Mouse (Mus musculus) liver, adult 2 months (tissue): ENCODE measurements around the gene Rpap2. TPM values are rescaled to one million over a fixed set of nuclear protein-coding genes. Genes with fewer than 3 reads are reported as not detected.

Experiments
- DNase-seq: peaks from one replicate; pipeline ENCODE4 v3.0.0-alpha.2; 2011; ENCODE audit warnings: low read depth, low spot score; ENCODE audit errors: extremely low read depth
- H3K27ac ChIP-seq: fragments of 200-500 bp; replicated peaks from 2 replicates; pipeline ENCODE4 v1.5.1; 2012; ENCODE audit warnings: low read depth, mild to moderate bottlenecking, control low read depth, inconsistent platforms, low read length; ENCODE audit not compliant: insufficient read depth
- H3K27me3 ChIP-seq: fragments of 200-500 bp; 2 replicates; pipeline ENCODE4 v1.6.1; 2012; ENCODE audit warnings: mild to moderate bottlenecking, moderate library complexity, low read length, inconsistent platforms; ENCODE audit not compliant: control insufficient read depth, insufficient read depth
- H3K36me3 ChIP-seq: fragments of 200-500 bp; 2 replicates; pipeline ENCODE4 v1.6.1; 2012; ENCODE audit warnings: low read length, inconsistent platforms; ENCODE audit not compliant: control insufficient read depth, insufficient read depth
- H3K4me1 ChIP-seq: fragments of 200-500 bp; 2 replicates; pipeline ENCODE4 v1.6.1; 2011; ENCODE audit warnings: low read length; ENCODE audit not compliant: control insufficient read depth, insufficient read depth
- H3K4me3 ChIP-seq: fragments of 200-500 bp; 2 replicates; pipeline ENCODE4 v1.5.1; 2011; ENCODE audit warnings: low read depth, mild to moderate bottlenecking, control low read depth, low read length, moderate library complexity; ENCODE audit not compliant: insufficient read depth
- H3K79me2 ChIP-seq: fragments of 200-500 bp; 2 replicates; pipeline ENCODE4 v1.6.1; 2012; ENCODE audit warnings: inconsistent platforms, mild to moderate bottlenecking, low read length, moderate library complexity; ENCODE audit not compliant: control insufficient read depth, insufficient read depth
- H3K9ac ChIP-seq: fragments of 200-500 bp; 2 replicates; pipeline ENCODE4 v1.6.1; 2012; ENCODE audit warnings: low read depth, mild to moderate bottlenecking, control low read depth, inconsistent platforms, low read length
- CTCF ChIP-seq: fragments of 200-500 bp; IDR thresholded peaks from 2 replicates; pipeline ENCODE4 v1.5.1; 2011; ENCODE audit warnings: low read depth, low read length, control low read depth
- POLR2A ChIP-seq: fragments of 200-500 bp; IDR thresholded peaks from 2 replicates; pipeline ENCODE4 v1.6.1; 2011; ENCODE audit warnings: low read length, control low read depth; ENCODE audit not compliant: insufficient read depth; ENCODE audit errors: extremely low read depth
- WGBS: fragments of 180-500 bp; shearing (Covaris S2); methylation state at CpG from one replicate; pipeline ENCODE4 v1.1.7; 2018; 5-methylcytosine and 5-hydroxymethylcytosine counted together
- polyA plus RNA-seq: library from polyadenylated mRNA; depleted of rRNA; stranded (reverse); fragments of >200 nt; gene quantifications from 2 replicates; pipeline ENCODE4 v1.2.3, GENCODE M21; 2012
- total RNA-seq: library from RNA; depleted of rRNA; stranded (reverse); fragments of >200 nt; gene quantifications from 2 replicates; pipeline ENCODE4 v1.2.3, GENCODE M21; 2014

The Rpap2 gene
- total and polyA plus RNA-seq, 2 experiments, result 2.6 to 11.6 TPM

- H3K27me3 ChIP-seq, result peaks cover 3% of the 10 kb centered on the region; the same call in 1 of the 2 replicates
- H3K27ac ChIP-seq, result no peak overlapping the region
- 9% methylated on average over 46 of the region's 46 CpGs for WGBS
- H3K4me1 ChIP-seq, result peaks cover 3% of the 10 kb centered on the region; the same call in 1 of the 2 replicates
- H3K9ac ChIP-seq, result no peak overlapping the region
- H3K4me3 ChIP-seq, result peak overlapping the region; percentile 44
- TF ChIP-seq CTCF (no peak), POLR2A (no peak)
- H3K36me3 ChIP-seq, result no peaks in the 10 kb centered on the region
- H3K79me2 ChIP-seq, result no peaks in the 10 kb centered on the region
- DNase-seq, result peak; percentile 93
Observed at GRCm38 (mm10) chr5:107687592-107688498, 90.7 kb downstream of the Rpap2 start.

- peaks cover 3% of the 10 kb centered on the region; the same call in 1 of the 2 replicates for H3K4me1 ChIP-seq
- no peaks in the 10 kb centered on the region for H3K36me3 ChIP-seq
- H3K9ac ChIP-seq, result no peak overlapping the region
- H3K79me2 ChIP-seq, result no peaks in the 10 kb centered on the region
- H3K27me3 ChIP-seq, result peaks cover 6% of the 10 kb centered on the region; the same call in 1 of the 2 replicates
- 14% methylated on average over 9 of the region's 9 CpGs for WGBS
- H3K27ac ChIP-seq, result no peak overlapping the region
- no peak for TF ChIP-seq POLR2A
- no peak for TF ChIP-seq CTCF
- no peak overlapping the region for H3K4me3 ChIP-seq
- DNase-seq, result no peak
Observed at GRCm38 (mm10) chr5:107688499-107688866, 91.3 kb downstream of the Rpap2 start.

- TF ChIP-seq POLR2A, result no peak
- TF ChIP-seq CTCF, result no peak
- H3K4me3 ChIP-seq, result no peak overlapping the region
- H3K9ac ChIP-seq, result no peak overlapping the region
- no peak for DNase-seq
- H3K4me1 ChIP-seq, result no peaks in the 10 kb centered on the region
- H3K79me2 ChIP-seq, result no peaks in the 10 kb centered on the region
- no peaks in the 10 kb centered on the region for H3K36me3 ChIP-seq
- peaks cover 10% of the 10 kb centered on the region; the same call in 1 of the 2 replicates for H3K27me3 ChIP-seq
- WGBS, result 76% methylated on average over 3 of the region's 3 CpGs
- H3K27ac ChIP-seq, result no peak overlapping the region
Observed at GRCm38 (mm10) chr5:107695019-107695418, 97.8 kb downstream of the Rpap2 start.

GRCm38 (mm10) chr5:107698888-107699287 is 101.7 kb downstream of the Rpap2 start:
- H3K4me3 ChIP-seq, result no peak overlapping the region
- no peaks in the 10 kb centered on the region for H3K4me1 ChIP-seq
- no peak overlapping the region for H3K9ac ChIP-seq
- 73% methylated on average over 8 of the region's 8 CpGs for WGBS
- no peaks in the 10 kb centered on the region for H3K36me3 ChIP-seq
- TF ChIP-seq CTCF (no peak), POLR2A (no peak)
- no peak for DNase-seq
- peaks cover 7% of the 10 kb centered on the region; the same call in 1 of the 2 replicates for H3K27me3 ChIP-seq
- H3K79me2 ChIP-seq, result no peaks in the 10 kb centered on the region
- H3K27ac ChIP-seq, result no peak overlapping the region

- TF ChIP-seq CTCF (no peak), POLR2A (no peak)
- Histone ChIP-seq H3K27me3 (peaks cover 5% of the 10 kb centered on the region; the same call in 1 of the 2 replicates), H3K9ac (no peak overlapping the region), H3K36me3 (no peaks in the 10 kb centered on the region), H3K27ac (no peak overlapping the region), H3K4me1 (no peaks in the 10 kb centered on the region), H3K4me3 (no peak overlapping the region), H3K79me2 (no peaks in the 10 kb centered on the region)
- 88% methylated on average over 10 of the region's 10 CpGs for whole genome bisulfite sequencing
- DNase-seq, result no peak
Observed at GRCm38 (mm10) chr5:107700873-107701272, 103.7 kb downstream of the Rpap2 start.

GRCm38 (mm10) chr5:107701658-107702057 is 104.5 kb downstream of the Rpap2 start:
- H3K36me3 ChIP-seq, result no peaks in the 10 kb centered on the region
- TF ChIP-seq POLR2A (no peak), CTCF (no peak)
- H3K79me2 ChIP-seq, result no peaks in the 10 kb centered on the region
- H3K27ac ChIP-seq, result no peak overlapping the region
- H3K4me3 ChIP-seq, result no peak overlapping the region
- H3K4me1 ChIP-seq, result no peaks in the 10 kb centered on the region
- peaks cover 3% of the 10 kb centered on the region; the same call in 1 of the 2 replicates for H3K27me3 ChIP-seq
- DNase-seq, result no peak
- 87% methylated on average over 9 of the region's 9 CpGs for WGBS
- H3K9ac ChIP-seq, result no peak overlapping the region
